Mouse (Mus musculus) adrenal gland, postnatal 25 days (tissue): ENCODE measurements at regions not wholly inside any gene's neighbourhood (a gene's known extent, or its start where the extent isn't known, plus 50 kb on each side); places are given as distances from the start of the nearest gene placed in this dataset.

Experiments used
- DNase-seq: peaks from one replicate; pipeline ENCODE4 v3.0.0; 2021; ENCODE audit warnings: mixed read lengths

- no peak for DNase-seq
Measured at GRCm38 (mm10) chr17:64915708-64916107, 79.8 kb upstream of the 4930583I09Rik start.

- DNase-seq: no peak
Measured at GRCm38 (mm10) chr17:64915025-64915424, 79.2 kb upstream of the 4930583I09Rik start.

GRCm38 (mm10) chr17:64914302-64914701, 78.4 kb upstream of the 4930583I09Rik start:
- peak; percentile 40 for DNase-seq

GRCm38 (mm10) chr17:64908671-64909070, 72.8 kb upstream of the 4930583I09Rik start:
- no peak for DNase-seq

GRCm38 (mm10) chr17:64901721-64902623, 66.1 kb upstream of the 4930583I09Rik start:
- no peak for DNase-seq

GRCm38 (mm10) chr17:64897473-64897872, 61.6 kb upstream of the 4930583I09Rik start:
- no peak for DNase-seq

- no peak for DNase-seq
Measured at GRCm38 (mm10) chr17:64895886-64896285, 60.0 kb upstream of the 4930583I09Rik start.

- DNase-seq: no peak
Measured at GRCm38 (mm10) chr17:64895466-64895865, 59.6 kb upstream of the 4930583I09Rik start.

GRCm38 (mm10) chr17:64893182-64893902, 57.5 kb upstream of the 4930583I09Rik start:
- no peak for DNase-seq
